Mouse (Mus musculus) forebrain, embryonic 12.5 days (tissue): ENCODE measurements at regions not wholly inside any gene's neighbourhood (a gene's known extent, or its start where the extent isn't known, plus 50 kb on each side); places are given as distances from the start of the nearest gene placed in this dataset.

Experiments used
- ATAC-seq: fragments of 200-750 bp; cut with Nextera tagmentation; 2 replicates; pipeline ENCODE4 v1.8.0; 2017; ENCODE audit warnings: moderate TSS enrichment; ENCODE audit not compliant: low FRiP score
- H3K27ac ChIP-seq: fragments of 300-500 bp; sonication (generic); 2 replicates; pipeline ENCODE4 v1.5.1; 2016; ENCODE audit warnings: mild to moderate bottlenecking
- H3K27me3 ChIP-seq: fragments of 300-500 bp; sonication (generic); 2 replicates; pipeline ENCODE4 v1.6.1; 2016; ENCODE audit warnings: mild to moderate bottlenecking
- H3K36me3 ChIP-seq: fragments of 300-500 bp; sonication (generic); replicated peaks from 2 replicates; pipeline ENCODE4 v1.6.1; 2016; ENCODE audit warnings: mild to moderate bottlenecking
- H3K4me1 ChIP-seq: fragments of 300-500 bp; sonication (generic); 2 replicates; pipeline ENCODE4 v1.6.1; 2016
- H3K4me2 ChIP-seq: fragments of 300-500 bp; sonication (generic); 2 replicates; pipeline ENCODE4 v1.6.1; 2016; ENCODE audit warnings: mild to moderate bottlenecking, moderate library complexity
- H3K4me3 ChIP-seq: fragments of 300-500 bp; sonication (generic); replicated peaks from 2 replicates; pipeline ENCODE4 v1.5.1; 2016; ENCODE audit warnings: mild to moderate bottlenecking
- H3K9ac ChIP-seq: fragments of 300-500 bp; sonication (generic); 2 replicates; pipeline ENCODE4 v1.6.1; 2016; ENCODE audit warnings: mild to moderate bottlenecking
- H3K9me3 ChIP-seq: fragments of 300-500 bp; sonication (generic); 2 replicates; pipeline ENCODE4 v1.6.1; 2016
- WGBS: fragments of 180-500 bp; shearing (Covaris S2); methylation state at CpG from one replicate; pipeline ENCODE4 v1.1.7; 2016; 5-methylcytosine and 5-hydroxymethylcytosine counted together

GRCm38 (mm10) chr10:23450647-23450979 is 100.0 kb upstream of the Eya4 start:
- H3K9me3 ChIP-seq = no peaks in the 10 kb centered on the region
- no peaks in the 10 kb centered on the region for H3K27me3 ChIP-seq
- no peak overlapping the region for H3K4me2 ChIP-seq
- WGBS = 91% methylated on average over 3 of the region's 3 CpGs
- H3K9ac ChIP-seq = no peak overlapping the region
- no peak overlapping the region for H3K27ac ChIP-seq
- H3K4me1 ChIP-seq = peaks cover 8% of the 10 kb centered on the region; the same call in 1 of the 2 replicates
- no peak overlapping the region for H3K4me3 ChIP-seq
- no peak for ATAC-seq
- no peaks in the 10 kb centered on the region for H3K36me3 ChIP-seq

DNA sequence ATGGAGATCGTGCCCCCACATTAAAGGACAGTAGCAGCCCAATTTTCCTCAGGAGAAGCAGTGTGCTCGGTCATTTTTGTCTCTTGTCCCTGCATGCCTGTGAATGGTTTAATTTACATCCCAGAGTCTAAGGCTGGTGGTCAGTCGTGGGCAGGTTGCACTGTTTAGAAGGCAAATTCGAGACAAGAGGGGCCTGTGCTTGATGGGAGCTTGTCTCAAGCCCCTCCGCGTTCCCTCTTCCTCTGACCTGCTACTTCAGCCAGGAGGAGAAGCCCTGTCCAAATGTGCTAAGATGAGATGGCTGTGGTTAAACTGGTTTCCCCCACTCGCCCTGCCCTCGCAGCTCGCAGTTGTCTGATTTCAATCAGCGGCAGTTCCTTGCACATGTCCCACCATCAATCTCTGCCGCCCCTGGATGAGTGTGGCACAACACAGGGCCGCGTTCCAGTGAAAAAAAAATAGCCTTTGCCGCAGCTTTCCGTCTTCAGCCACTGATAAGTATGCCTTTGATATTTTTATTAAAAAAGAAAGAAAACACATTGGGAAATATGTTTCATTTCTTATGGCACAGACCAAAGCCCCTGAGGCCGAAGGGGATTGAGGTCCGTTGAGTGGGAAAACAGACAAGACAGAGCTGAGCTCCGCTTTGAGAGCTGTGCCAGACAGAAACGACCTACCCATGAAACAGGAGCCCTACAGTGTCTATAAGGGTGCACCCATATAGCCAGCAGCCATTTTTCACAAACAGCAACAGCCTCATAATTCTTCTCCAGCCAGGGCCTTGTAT is 99.5 kb upstream of the Eya4 start:
- 77% methylated on average over 19 of the region's 19 CpGs for WGBS
- no peak overlapping the region for H3K9ac ChIP-seq
- H3K4me3 ChIP-seq = no peak overlapping the region
- peak overlapping the region; percentile 40; the same call in 1 of the 2 replicates for H3K4me2 ChIP-seq
- H3K4me1 ChIP-seq = peaks cover 8% of the 10 kb centered on the region; the same call in 1 of the 2 replicates
- H3K36me3 ChIP-seq = no peaks in the 10 kb centered on the region
- no peaks in the 10 kb centered on the region for H3K27me3 ChIP-seq
- ATAC-seq = 0 out of 2 replicates have a peak, but pooled peaks have one; percentile 11
- no peaks in the 10 kb centered on the region for H3K9me3 ChIP-seq
- H3K27ac ChIP-seq = no peak overlapping the region

- Histone ChIP-seq H3K4me1 (peaks cover 8% of the 10 kb centered on the region; the same call in 1 of the 2 replicates), H3K4me3 (0 out of 2 replicates have a peak overlapping the region, but pooled peaks have one; percentile 15), H3K27ac (no peak overlapping the region), H3K9ac (no peak overlapping the region), H3K36me3 (no peaks in the 10 kb centered on the region), H3K27me3 (no peaks in the 10 kb centered on the region), H3K4me2 (peak overlapping the region; percentile 40), H3K9me3 (no peaks in the 10 kb centered on the region)
- whole genome bisulfite sequencing = 37% methylated on average over 16 of the region's 16 CpGs
- peak; percentile 76 for ATAC-seq
These were observed 98.6 kb upstream of the Eya4 start for GRCm38 (mm10) chr10:23448976-23449859.

DNA sequence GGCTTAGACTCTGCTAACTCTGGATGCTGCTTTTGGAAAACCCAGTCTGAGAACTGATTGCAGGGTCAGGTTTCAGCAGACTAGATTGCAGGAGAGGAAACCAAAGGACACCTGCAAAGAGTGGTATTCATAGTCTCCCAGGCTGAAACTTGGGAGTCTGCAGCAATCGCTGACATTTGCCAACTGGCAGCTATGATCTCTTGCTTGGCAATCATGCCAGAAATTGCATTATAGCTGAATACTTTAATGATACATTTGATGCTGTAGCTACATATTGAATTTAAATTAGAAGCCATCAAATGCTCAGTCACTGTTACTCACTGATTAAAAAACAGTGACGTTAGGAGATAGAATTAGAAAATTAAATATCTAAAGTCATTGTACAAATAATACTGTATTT is 79.8 kb upstream of the Eya4 start:
- WGBS = 66% methylated on average over 2 of the region's 2 CpGs
- H3K27me3 ChIP-seq = no peaks in the 10 kb centered on the region
- H3K9me3 ChIP-seq = no peaks in the 10 kb centered on the region
- H3K9ac ChIP-seq = no peak overlapping the region
- no peak overlapping the region for H3K4me3 ChIP-seq
- H3K4me1 ChIP-seq = no peaks in the 10 kb centered on the region
- no peak overlapping the region for H3K4me2 ChIP-seq
- H3K27ac ChIP-seq = no peak overlapping the region
- no peak for ATAC-seq
- H3K36me3 ChIP-seq = no peaks in the 10 kb centered on the region

DNA sequence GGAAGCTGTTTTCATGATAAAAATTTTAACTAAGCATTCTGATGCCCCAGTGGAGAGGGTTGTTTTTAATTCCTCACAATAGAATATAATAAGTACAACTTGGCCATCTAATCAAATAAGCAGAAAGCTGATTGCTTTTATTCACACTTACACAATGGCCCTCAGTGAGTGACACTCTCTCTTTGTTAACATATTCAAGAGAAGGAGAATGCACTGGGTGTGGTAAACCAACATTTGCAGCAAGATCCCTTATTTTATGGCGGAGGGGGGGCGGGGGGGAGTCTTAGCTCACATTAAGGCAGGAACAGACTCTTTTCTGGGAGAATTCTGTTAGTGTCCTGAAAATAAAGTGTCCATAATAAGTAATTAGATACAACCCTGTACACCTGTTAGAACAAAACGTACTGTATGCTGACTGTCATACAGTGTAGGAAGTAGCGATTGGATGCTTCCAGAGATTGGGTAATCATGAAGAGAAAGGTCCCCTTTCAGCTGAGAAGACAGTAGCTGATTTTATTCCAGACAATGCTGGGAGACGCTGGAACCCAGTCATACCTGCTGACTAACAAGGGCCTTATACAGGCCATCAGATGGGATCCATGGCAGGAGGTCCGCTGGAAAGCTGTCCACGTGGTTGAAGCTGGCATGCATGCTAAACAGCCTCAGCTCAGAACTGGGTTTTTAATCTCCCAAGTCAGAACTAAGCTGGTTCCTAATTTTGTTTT is 63.4 kb upstream of the Eya4 start:
- Histone ChIP-seq H3K27me3 (no peaks in the 10 kb centered on the region), H3K9me3 (no peaks in the 10 kb centered on the region), H3K9ac (no peak overlapping the region), H3K4me2 (peak overlapping the region; percentile 17), H3K27ac (no peak overlapping the region), H3K36me3 (no peaks in the 10 kb centered on the region), H3K4me3 (no peak overlapping the region), H3K4me1 (peaks cover 20% of the 10 kb centered on the region)
- WGBS = 22% methylated on average over 7 of the region's 7 CpGs
- ATAC-seq = peak; percentile 71

DNA sequence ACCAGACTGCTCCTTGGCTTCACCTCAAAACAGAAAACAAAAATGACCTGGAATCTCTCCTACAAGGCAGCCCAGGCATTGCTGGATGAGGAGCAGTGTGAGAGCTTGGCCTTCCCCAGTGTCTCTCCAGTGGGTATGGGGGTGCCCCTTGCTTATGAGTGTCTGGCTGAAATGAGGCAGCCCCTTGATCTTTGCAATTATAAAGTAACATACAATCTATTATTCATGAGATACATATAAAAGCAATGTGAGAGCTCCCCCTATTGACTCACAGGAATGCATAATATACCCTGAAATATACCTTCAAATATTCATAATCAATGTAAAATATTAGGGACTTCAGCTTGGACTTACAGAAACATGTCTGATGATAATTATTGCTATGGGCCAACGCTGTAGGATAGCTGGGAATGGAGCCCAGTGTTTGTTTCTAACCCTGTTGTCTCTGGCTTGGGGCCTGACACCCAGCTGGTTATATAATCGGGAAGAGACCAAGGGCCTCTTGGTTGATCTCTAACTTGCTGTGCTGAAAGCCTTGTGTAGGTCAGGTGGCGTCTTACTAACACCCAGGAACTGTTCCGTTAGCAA is 52.9 kb upstream of the Eya4 start:
- Histone ChIP-seq H3K4me2 (no peak overlapping the region), H3K27me3 (no peaks in the 10 kb centered on the region), H3K27ac (no peak overlapping the region), H3K9ac (no peak overlapping the region), H3K4me1 (no peaks in the 10 kb centered on the region), H3K36me3 (no peaks in the 10 kb centered on the region), H3K9me3 (0 out of 2 replicates have a peak, but pooled peaks cover 5% of the 10 kb centered on the region), H3K4me3 (no peak overlapping the region)
- peak; percentile 36; the same call in 1 of the 2 replicates for ATAC-seq
- 60% methylated on average over 4 of the region's 4 CpGs for WGBS
